Mouse (Mus musculus): ENCODE measurements around the gene Srl. TPM values are rescaled to one million over a fixed set of nuclear protein-coding genes. Genes with fewer than 3 reads are reported as not detected.
A peak's percentile ranks its signal among the peaks of the same experiment; 100 is the strongest.
"Not testable (repeated sequence)": the region's sequence is repeated elsewhere in the genome, so short reads cannot be mapped to it uniquely, and the experiment has no call there.

Srl gene
- total RNA-seq, 2 experiments from 2014 or later = 1,069 to 1,171 TPM

GRCm38 (mm10) chr16:4552829-4553550, 11.4 kb upstream of the Srl start:
- DNase-seq = peak; percentile 39

GRCm38 (mm10) chr16:4551885-4552284, 10.3 kb upstream of the Srl start:
- DNase-seq = no peak

GRCm38 (mm10) chr16:4551056-4551455, 9.4 kb upstream of the Srl start:
- peak; percentile 78 for DNase-seq

GRCm38 (mm10) chr16:4548953-4549688, 7.5 kb upstream of the Srl start:
- DNase-seq = no peak

GRCm38 (mm10) chr16:4547611-4548010, 6.0 kb upstream of the Srl start:
- DNase-seq = no peak

- no peak for DNase-seq
Observed at GRCm38 (mm10) chr16:4546838-4547237, 5.2 kb upstream of the Srl start.

- DNase-seq = no peak
Observed at GRCm38 (mm10) chr16:4544845-4545244, 3.2 kb upstream of the Srl start.

GRCm38 (mm10) chr16:4543266-4543665, 1.6 kb upstream of the Srl start:
- DNase-seq = no peak

GRCm38 (mm10) chr16:4542236-4542774, 689 bp upstream of the Srl start:
- no peak for DNase-seq

- DNase-seq = no peak
Observed at GRCm38 (mm10) chr16:4541033-4541432, 583 bp downstream of the Srl start.

GRCm38 (mm10) chr16:4540064-4540775, 1.4 kb downstream of the Srl start:
- no peak for DNase-seq

- no peak for DNase-seq
Observed at GRCm38 (mm10) chr16:4539521-4539920, 2.1 kb downstream of the Srl start.

- no peak for DNase-seq
Observed at GRCm38 (mm10) chr16:4537616-4538358, 3.8 kb downstream of the Srl start.

GRCm38 (mm10) chr16:4527373-4527772, 14.2 kb downstream of the Srl start:
- not testable (repeated sequence) for DNase-seq

- no peak for DNase-seq
Observed at GRCm38 (mm10) chr16:4523313-4524004, 18.2 kb downstream of the Srl start.

GRCm38 (mm10) chr16:4522879-4523278, 18.7 kb downstream of the Srl start:
- DNase-seq = peak; percentile 81

- peak; percentile 74 for DNase-seq
Observed at GRCm38 (mm10) chr16:4521735-4522530, 19.7 kb downstream of the Srl start.

- no peak for DNase-seq
Observed at GRCm38 (mm10) chr16:4521074-4521667, 20.4 kb downstream of the Srl start.

GRCm38 (mm10) chr16:4520673-4521072, 20.9 kb downstream of the Srl start:
- no peak for DNase-seq

GRCm38 (mm10) chr16:4519825-4520224, 21.8 kb downstream of the Srl start:
- no peak for DNase-seq
